Mouse (Mus musculus): Measurements from ENCODE around the gene Acod1. TPM values are rescaled to one million over a fixed set of nuclear protein-coding genes. Genes with fewer than 3 reads are reported as not detected.

The Acod1 gene
- not detected in 2 replicates for polyA plus RNA-seq (2015; fragmentation: Nextera tagmentation; extraction: Ambion mirVana)

DNA sequence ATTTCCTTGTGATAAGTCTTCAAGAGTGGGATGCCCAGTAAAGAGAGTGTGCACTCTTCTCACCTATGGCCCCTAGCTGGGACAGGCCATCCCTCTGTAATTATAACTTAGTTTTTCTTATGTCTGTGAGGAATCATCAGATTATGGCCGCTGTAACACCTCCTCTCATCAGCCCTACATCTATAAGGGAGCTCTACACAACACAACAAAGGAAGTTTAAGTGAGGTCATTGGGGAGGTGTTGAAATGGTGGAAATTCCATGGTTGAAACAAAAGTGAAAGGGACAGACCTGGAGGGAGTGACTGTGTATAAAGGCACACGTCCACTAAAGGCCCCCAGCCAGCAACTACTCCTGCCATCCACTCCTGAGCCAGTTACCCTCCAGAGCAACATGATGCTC lies at the start of gene Acod1:
Gene Acod1 (plus strand): TSS at position 301 of the 400 bp plus-strand sequence.
- Histone ChIP-seq H3K27ac (replicated peaks) (no peak within 1 kb of the TSS), H3K9ac (no peak within 1 kb of the TSS), H3K9me3 (no peaks in the 10 kb centered on the region), H3K4me3 (no peak within 1 kb of the TSS), H3K27me3 (no peaks in the 10 kb centered on the region), H3K4me1 (replicated peaks) (no peaks in the 10 kb centered on the region), H3K4me2 (no peak within 1 kb of the TSS), H3K36me3 (no peaks in the 10 kb centered on the region)
- ATAC-seq (ENCODE audit: low read depth), result no peak
- WGBS, result 74% methylated on average over 2 of the region's 2 CpGs

DNA sequence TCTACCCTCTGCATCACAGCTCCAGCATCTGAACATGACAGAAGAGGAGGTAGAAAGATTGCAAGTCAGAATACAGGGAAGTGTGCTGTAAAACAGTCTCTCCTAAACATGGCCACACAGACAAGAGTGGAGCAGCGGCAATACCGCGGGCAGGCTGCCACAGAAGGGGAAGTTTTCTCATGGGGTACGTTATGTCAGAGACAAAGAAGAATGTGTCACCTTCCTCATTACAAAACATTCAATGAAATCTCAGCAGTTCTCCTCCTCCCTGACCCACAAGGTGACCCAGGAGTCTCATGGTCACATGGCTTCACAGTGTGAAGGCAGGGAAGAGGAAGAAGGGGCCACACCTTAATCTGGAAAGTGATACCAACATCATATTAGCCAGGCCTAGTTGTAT lies 39.0 kb upstream of the Acod1 start:
- no peak overlapping the region for H3K27ac ChIP-seq (replicated peaks)
- ATAC-seq (ENCODE audit: low read depth), result no peak
- H3K9ac ChIP-seq, result no peak overlapping the region
- no peaks in the 10 kb centered on the region for H3K9me3 ChIP-seq
- H3K4me3 ChIP-seq, result no peak overlapping the region
- no peaks in the 10 kb centered on the region for H3K27me3 ChIP-seq
- no peak overlapping the region for H3K4me2 ChIP-seq
- H3K4me1 ChIP-seq (replicated peaks), result no peaks in the 10 kb centered on the region
- WGBS, result 87% methylated on average over 4 of the region's 4 CpGs
- no peaks in the 10 kb centered on the region for H3K36me3 ChIP-seq

DNA sequence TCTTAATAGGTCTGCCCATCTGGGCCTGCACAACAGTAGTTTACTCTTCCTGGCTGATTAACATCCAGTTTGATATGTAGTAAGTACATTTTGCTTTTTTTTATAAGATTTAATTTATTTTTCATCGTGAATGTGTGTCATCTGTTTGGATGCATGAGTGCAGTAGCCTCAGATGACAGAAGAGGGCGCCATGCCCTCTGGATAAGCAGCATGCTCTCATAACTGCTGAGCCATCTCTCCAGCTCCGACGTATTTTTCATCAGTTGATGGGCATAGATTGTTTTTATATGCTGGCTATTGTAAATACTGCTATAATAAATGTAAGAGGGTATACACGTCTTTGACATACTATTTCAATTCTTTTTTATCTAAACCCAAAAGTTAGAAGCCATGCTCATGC lies 35.0 kb upstream of the Acod1 start:
- H3K27ac ChIP-seq (replicated peaks), result no peak overlapping the region
- no peaks in the 10 kb centered on the region for H3K27me3 ChIP-seq
- no peaks in the 10 kb centered on the region for H3K9me3 ChIP-seq
- H3K9ac ChIP-seq, result no peak overlapping the region
- no peak overlapping the region for H3K4me2 ChIP-seq
- WGBS, result 37% methylated on average over 5 of the region's 5 CpGs
- ATAC-seq (ENCODE audit: low read depth), result no peak
- H3K4me1 ChIP-seq (replicated peaks), result no peaks in the 10 kb centered on the region
- H3K36me3 ChIP-seq, result no peaks in the 10 kb centered on the region
- no peak overlapping the region for H3K4me3 ChIP-seq

DNA sequence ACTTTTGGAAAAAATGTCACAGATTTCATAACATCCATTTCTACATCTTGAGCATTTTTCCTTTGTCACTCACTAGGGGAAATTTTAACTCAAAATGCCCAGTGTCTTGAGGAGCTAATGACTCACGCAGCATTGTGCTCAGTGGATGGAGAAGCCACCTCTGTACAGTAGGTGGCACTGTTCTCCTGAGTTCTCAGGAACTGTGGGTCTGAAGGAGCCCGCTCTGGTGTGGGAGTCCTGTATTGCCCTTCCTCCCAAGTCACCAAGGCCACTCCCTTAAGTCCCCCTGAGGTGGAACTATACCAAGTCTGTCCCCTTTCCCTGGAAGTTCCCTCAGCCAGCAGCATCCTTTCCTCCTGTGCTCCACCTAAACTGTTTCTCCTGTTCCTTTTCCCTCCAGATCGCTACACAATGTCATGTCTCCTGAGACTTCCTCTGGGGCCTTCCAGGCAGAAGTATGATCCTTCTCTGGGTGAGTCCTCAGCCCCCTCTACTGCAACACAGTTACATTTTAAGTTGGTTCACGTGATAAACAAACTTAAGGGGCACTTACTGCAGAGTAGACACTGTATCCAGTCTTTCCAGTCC lies 34.1 kb upstream of the Acod1 start:
- H3K4me3 ChIP-seq, result no peak overlapping the region
- 31% methylated on average over 4 of the region's 4 CpGs for WGBS
- ATAC-seq (ENCODE audit: low read depth), result peak; percentile 89
- H3K36me3 ChIP-seq, result no peaks in the 10 kb centered on the region
- H3K27ac ChIP-seq (replicated peaks), result no peak overlapping the region
- no peaks in the 10 kb centered on the region for H3K27me3 ChIP-seq
- H3K9me3 ChIP-seq, result no peaks in the 10 kb centered on the region
- no peak overlapping the region for H3K4me2 ChIP-seq
- H3K9ac ChIP-seq, result no peak overlapping the region
- H3K4me1 ChIP-seq (replicated peaks), result no peaks in the 10 kb centered on the region

DNA sequence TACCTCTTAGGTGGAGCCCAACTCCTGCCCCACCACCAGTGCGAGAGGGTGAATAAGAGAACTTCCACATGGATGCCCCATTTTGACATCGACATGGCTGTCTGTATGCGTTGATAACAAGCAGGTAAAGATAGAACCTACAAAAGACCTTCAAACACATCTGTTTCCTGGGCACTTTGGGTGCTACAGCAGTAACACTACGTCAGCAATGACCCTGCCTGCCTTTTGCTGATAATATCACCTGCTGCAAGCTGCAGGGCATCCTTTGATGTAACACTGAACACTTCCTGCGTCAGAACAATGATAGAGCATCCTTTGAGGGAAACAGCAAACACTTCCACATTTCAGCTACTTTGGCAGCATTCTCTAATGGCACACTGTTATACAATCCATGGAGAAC lies 29.8 kb upstream of the Acod1 start:
- H3K4me3 ChIP-seq, result no peak overlapping the region
- no peaks in the 10 kb centered on the region for H3K27me3 ChIP-seq
- H3K4me1 ChIP-seq (replicated peaks), result no peaks in the 10 kb centered on the region; the same call in 1 of the 2 replicates
- no peaks in the 10 kb centered on the region for H3K36me3 ChIP-seq
- H3K9me3 ChIP-seq, result no peaks in the 10 kb centered on the region
- 75% methylated on average over 5 of the region's 5 CpGs for WGBS
- ATAC-seq (ENCODE audit: low read depth), result no peak
- H3K4me2 ChIP-seq, result no peak overlapping the region
- no peak overlapping the region for H3K9ac ChIP-seq
- no peak overlapping the region for H3K27ac ChIP-seq (replicated peaks)

DNA sequence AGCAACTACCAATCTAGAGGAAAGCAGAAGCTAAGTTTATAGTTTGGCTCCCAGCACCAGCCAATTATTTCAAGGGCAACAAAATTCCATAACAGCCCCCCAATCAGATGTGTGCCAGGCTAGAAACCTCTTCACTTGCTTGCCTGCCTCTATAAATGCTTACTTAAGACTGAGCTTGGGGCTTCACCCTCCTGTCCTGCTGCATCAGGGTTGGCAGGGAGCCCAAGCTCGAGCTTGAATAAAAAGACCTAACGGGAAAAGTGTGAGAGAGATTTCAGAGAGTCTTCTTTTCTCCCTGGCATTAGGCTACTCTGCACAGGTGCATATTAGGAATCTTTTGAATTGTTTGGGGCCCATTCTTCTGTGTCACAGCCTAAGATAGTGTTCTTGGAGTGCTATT lies 26.7 kb upstream of the Acod1 start:
- Histone ChIP-seq H3K4me3 (no peak overlapping the region), H3K4me1 (replicated peaks) (no peaks in the 10 kb centered on the region; the same call in 1 of the 2 replicates), H3K36me3 (no peaks in the 10 kb centered on the region), H3K4me2 (no peak overlapping the region), H3K9me3 (no peaks in the 10 kb centered on the region), H3K9ac (no peak overlapping the region), H3K27me3 (no peaks in the 10 kb centered on the region), H3K27ac (replicated peaks) (no peak overlapping the region)
- 42% methylated on average over 2 of the region's 2 CpGs for WGBS
- ATAC-seq (ENCODE audit: low read depth), result no peak

DNA sequence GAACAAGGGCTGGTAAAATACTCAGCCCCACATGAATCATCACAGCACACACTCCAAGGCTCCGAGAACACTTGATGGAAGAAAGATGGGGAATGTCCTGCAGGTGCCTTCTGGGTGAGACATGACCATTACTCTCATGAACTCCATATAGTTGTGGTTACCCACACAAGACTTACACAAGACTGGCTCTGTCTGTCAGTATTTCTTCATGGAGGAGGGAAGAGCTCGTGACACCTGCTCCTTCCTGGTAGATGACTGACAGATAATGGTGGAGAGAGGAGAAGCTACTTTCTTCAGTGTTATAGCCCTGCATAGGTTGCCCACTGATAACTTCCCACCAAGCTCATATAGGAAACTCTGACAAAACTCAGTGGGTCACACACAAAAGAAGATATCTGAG lies 17.6 kb upstream of the Acod1 start:
- Histone ChIP-seq H3K27me3 (no peaks in the 10 kb centered on the region), H3K9me3 (no peaks in the 10 kb centered on the region), H3K4me3 (no peak overlapping the region), H3K4me1 (replicated peaks) (no peaks in the 10 kb centered on the region), H3K4me2 (no peak overlapping the region), H3K27ac (replicated peaks) (no peak overlapping the region), H3K9ac (no peak overlapping the region), H3K36me3 (no peaks in the 10 kb centered on the region)
- no peak for ATAC-seq (ENCODE audit: low read depth)
- WGBS, result 79% methylated on average over 2 of the region's 2 CpGs

DNA sequence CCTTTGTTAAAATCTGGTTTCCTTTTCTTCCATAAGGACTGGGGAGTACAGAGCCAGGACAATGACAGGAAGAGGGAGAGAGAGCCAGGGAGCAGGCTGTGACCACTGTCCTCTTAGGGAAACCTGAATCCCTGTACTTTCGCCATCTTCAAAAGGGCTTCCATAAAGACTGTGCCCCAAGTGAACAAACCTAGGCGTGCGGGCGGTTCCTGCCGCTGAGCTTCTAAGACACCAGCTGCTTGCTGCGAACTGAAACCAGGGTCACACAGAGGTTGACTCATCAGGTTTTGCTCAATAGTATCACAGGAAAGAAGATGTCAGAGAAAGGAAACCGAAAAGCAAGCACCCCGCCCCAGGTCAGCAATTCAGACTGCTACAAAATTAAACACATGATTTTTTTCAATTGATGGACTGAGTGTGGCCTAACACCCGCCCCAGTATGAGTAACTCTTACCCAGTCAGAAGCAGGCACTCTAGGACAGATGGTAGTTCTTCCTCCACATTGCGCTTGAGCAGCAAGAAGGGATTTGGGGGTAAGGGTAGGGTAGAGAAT lies 13.4 kb upstream of the Acod1 start:
- Histone ChIP-seq H3K9me3 (no peaks in the 10 kb centered on the region), H3K27ac (replicated peaks) (no peak overlapping the region), H3K27me3 (no peaks in the 10 kb centered on the region), H3K4me1 (replicated peaks) (no peaks in the 10 kb centered on the region), H3K4me2 (no peak overlapping the region), H3K9ac (no peak overlapping the region), H3K36me3 (no peaks in the 10 kb centered on the region), H3K4me3 (no peak overlapping the region)
- WGBS, result 79% methylated on average over 10 of the region's 10 CpGs
- no peak for ATAC-seq (ENCODE audit: low read depth)

DNA sequence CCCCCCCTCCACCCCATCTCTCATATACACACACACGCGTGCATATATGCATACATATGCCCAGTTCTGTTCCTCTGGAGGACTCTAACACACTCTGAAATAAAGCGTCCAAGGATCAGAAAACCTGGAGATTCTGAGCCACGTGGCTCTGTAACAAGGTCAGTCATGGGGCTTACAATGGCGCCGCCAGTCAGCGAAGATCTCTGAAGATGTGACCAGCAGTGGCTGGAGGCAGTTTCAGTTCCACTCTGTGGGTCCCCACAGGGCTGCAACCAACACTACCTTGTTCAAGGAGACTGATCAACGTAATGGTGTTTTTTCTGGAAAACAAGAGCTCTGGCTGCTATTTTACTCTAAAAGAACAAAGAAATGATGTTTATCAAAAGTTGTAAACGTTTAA lies 12.7 kb upstream of the Acod1 start:
- Histone ChIP-seq H3K4me1 (replicated peaks) (no peaks in the 10 kb centered on the region), H3K27ac (replicated peaks) (no peak overlapping the region), H3K27me3 (no peaks in the 10 kb centered on the region), H3K9me3 (no peaks in the 10 kb centered on the region), H3K4me2 (no peak overlapping the region), H3K9ac (no peak overlapping the region), H3K4me3 (no peak overlapping the region), H3K36me3 (no peaks in the 10 kb centered on the region)
- WGBS, result 84% methylated on average over 9 of the region's 9 CpGs
- ATAC-seq (ENCODE audit: low read depth), result no peak

DNA sequence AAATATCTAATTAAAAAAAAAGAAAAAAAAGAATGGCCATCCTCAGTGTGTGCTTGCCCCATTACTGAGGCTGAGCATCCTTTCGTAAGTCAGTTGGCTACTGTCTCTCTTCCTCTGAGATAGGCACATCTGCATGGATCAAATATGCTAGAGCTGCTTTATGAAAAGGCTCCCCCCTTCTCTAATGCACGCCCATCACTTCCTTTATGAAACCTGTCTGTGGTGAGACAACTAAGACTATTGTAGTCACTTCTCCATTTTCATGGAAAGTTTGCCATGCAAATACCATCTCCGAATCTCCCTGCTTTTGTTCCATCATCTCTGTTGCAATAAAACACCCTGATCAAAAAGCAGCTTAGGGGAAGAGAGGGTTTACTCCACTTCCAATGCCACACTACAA lies 9.8 kb upstream of the Acod1 start:
- Histone ChIP-seq H3K27ac (replicated peaks) (no peak overlapping the region), H3K4me2 (no peak overlapping the region), H3K4me3 (no peak overlapping the region), H3K36me3 (no peaks in the 10 kb centered on the region), H3K9ac (no peak overlapping the region), H3K4me1 (replicated peaks) (no peaks in the 10 kb centered on the region), H3K9me3 (no peaks in the 10 kb centered on the region), H3K27me3 (no peaks in the 10 kb centered on the region)
- 80% methylated on average over 3 of the region's 3 CpGs for WGBS
- ATAC-seq (ENCODE audit: low read depth), result no peak

DNA sequence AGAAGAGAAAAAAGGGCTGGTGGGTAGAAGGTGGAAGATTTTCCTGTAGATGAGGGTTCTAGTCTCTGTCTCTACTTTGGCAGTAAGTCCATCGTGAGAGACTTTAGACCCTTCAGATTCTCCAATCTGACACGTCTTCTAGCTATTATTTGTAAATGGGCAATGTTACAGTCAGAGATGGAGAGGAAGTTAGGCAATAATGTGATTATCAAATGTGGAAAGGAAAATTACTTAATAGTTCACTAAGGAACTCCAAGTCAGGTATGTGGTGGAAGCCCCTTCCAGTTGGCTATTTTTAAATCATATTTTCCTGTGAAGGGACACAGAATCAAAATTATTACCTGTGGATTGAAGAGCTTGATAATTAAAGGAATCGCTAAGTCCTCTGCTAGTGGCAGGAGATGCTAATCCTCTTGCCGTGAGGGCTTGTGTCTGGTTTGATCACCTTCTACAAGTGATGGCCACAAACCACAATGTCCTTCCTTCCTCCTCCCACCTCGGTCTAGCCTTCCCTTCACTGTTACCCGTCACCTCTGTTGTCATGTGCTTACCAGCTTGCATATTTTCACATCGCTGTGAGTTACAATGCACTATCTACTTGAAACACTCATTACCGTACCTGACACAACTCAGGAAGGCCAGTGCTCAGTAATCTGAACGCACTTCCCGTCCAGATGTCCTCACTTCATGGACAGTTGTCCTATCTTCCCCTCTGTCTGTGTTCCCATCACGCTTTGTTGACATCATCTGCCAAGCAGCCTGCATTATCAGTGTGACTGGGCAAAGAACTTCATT lies 1.7 kb downstream of the Acod1 start:
- H3K4me2 ChIP-seq, result no peak overlapping the region
- no peak overlapping the region for H3K4me3 ChIP-seq
- no peaks in the 10 kb centered on the region for H3K4me1 ChIP-seq (replicated peaks)
- ATAC-seq (ENCODE audit: low read depth), result no peak
- no peak overlapping the region for H3K27ac ChIP-seq (replicated peaks)
- WGBS, result 88% methylated on average over 11 of the region's 11 CpGs
- H3K36me3 ChIP-seq, result no peaks in the 10 kb centered on the region
- H3K9me3 ChIP-seq, result no peaks in the 10 kb centered on the region
- H3K9ac ChIP-seq, result no peak overlapping the region
- H3K27me3 ChIP-seq, result no peaks in the 10 kb centered on the region

DNA sequence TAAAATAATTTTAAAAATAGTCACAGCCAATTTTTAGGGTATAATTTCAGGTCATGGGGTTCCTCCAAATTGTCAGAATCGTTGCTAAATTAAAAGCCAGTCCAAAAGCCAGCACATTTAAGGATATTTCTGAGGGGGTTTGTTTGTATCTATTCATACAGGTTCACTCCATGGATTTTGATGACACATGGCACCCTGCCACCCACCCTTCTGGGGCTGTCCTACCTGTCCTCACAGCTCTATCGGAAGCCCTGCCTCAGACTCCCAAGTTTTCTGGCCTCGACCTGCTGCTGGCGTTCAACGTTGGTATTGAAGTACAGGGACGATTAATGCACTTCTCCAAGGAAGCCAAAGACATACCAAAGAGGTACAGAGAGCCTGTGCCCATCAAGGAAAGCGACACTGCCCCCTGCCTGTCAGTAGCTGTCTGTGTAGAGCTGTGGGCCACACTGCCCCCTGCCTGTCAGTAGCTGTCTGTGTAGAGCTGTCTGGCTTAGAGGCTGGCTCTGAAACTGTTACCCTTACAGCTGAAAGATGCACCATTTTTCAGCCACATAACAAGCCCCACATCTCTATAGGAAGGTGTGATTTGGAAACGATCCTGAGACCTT lies 4.5 kb downstream of the Acod1 start:
- H3K4me3 ChIP-seq, result no peak overlapping the region
- no peak overlapping the region for H3K9ac ChIP-seq
- no peaks in the 10 kb centered on the region for H3K36me3 ChIP-seq
- peak; percentile 75 for ATAC-seq (ENCODE audit: low read depth)
- no peaks in the 10 kb centered on the region for H3K27me3 ChIP-seq
- no peaks in the 10 kb centered on the region for H3K4me1 ChIP-seq (replicated peaks)
- H3K9me3 ChIP-seq, result no peaks in the 10 kb centered on the region
- no peak overlapping the region for H3K27ac ChIP-seq (replicated peaks)
- H3K4me2 ChIP-seq, result no peak overlapping the region
- 38% methylated on average over 8 of the region's 8 CpGs for WGBS
